Mouse (Mus musculus) hindbrain, postnatal 0 days (tissue): ENCODE data around the gene Hsd17b11. TPM values are rescaled to one million over a fixed set of nuclear protein-coding genes. Genes with fewer than 3 reads are reported as not detected.

Experiments
- ATAC-seq: fragments of 200-750 bp; cut with Nextera tagmentation; 2 replicates; pipeline ENCODE4 v1.8.0; 2017; ENCODE audit warnings: mild to moderate bottlenecking, moderate TSS enrichment, moderate library complexity
- DNase-seq: peaks from one replicate; pipeline ENCODE4 v3.0.0-alpha.2; 2015; ENCODE audit warnings: low spot score
- H3K27ac ChIP-seq: fragments of 300-500 bp; sonication (generic); 2 replicates; pipeline ENCODE4 v1.5.1; 2014; ENCODE audit warnings: mild to moderate bottlenecking
- H3K27me3 ChIP-seq: fragments of 300-500 bp; sonication (generic); 2 replicates; pipeline ENCODE4 v1.6.1; 2014; ENCODE audit warnings: low read length, mixed read lengths; ENCODE audit not compliant: insufficient read depth
- H3K36me3 ChIP-seq: fragments of 300-500 bp; sonication (generic); 2 replicates; pipeline ENCODE4 v1.6.1; 2014; ENCODE audit warnings: low read length, mixed read lengths; ENCODE audit not compliant: insufficient read depth
- H3K4me1 ChIP-seq: fragments of 300-500 bp; sonication (generic); 2 replicates; pipeline ENCODE4 v1.6.1; 2014; ENCODE audit warnings: antibody characterized with exemption, low read length, mixed read lengths; ENCODE audit not compliant: insufficient read depth
- H3K4me2 ChIP-seq: fragments of 300-500 bp; sonication (generic); 2 replicates; pipeline ENCODE4 v1.6.1; 2014; ENCODE audit warnings: low read depth, mild to moderate bottlenecking, low read length, moderate library complexity, mixed read lengths
- H3K4me3 ChIP-seq: fragments of 300-500 bp; sonication (generic); 2 replicates; pipeline ENCODE4 v1.5.1; 2014; ENCODE audit warnings: low read length
- H3K9ac ChIP-seq: fragments of 300-500 bp; sonication (generic); replicated peaks from 2 replicates; pipeline ENCODE4 v1.6.1; 2014; ENCODE audit warnings: mild to moderate bottlenecking, low read length, moderate library complexity, mixed read lengths
- H3K9me3 ChIP-seq: fragments of 300-500 bp; sonication (generic); 2 replicates; pipeline ENCODE4 v1.6.1; 2016; ENCODE audit warnings: low read length, mixed read lengths
- CTCF ChIP-seq: IDR thresholded peaks from 2 replicates; pipeline ENCODE4 v1.5.1; 2016; ENCODE audit warnings: antibody characterized with exemption, control low read depth, low read depth
- WGBS: fragments of 180-500 bp; shearing (Covaris S2); extraction: QIAGEN DNeasy Blood & Tissue Kit; methylation state at CpG from one replicate; pipeline ENCODE4 v1.1.7; 2014; 5-methylcytosine and 5-hydroxymethylcytosine counted together
- microRNA-seq, 2 experiments: library from miRNA; unstranded; fragments of <30 nt; microRNA quantifications; one replicate each; pipeline ENCODE4; 2016
- polyA plus RNA-seq: library from polyadenylated mRNA; unstranded; fragments of >200 nt; fragmentation: Nextera tagmentation; extraction: Ambion mirVana; gene quantifications from 2 replicates; pipeline ENCODE4 v1.2.1, GENCODE M21; 2015
- total RNA-seq: library from RNA; depleted of rRNA; stranded (reverse); fragments of >200 nt; gene quantifications from 2 replicates; pipeline ENCODE4 v1.2.3, GENCODE M21; 2014; rRNA removed

Gene Hsd17b11
- total and polyA plus RNA-seq, 2 experiments from 2014 or later: 4.5 to 15.2 TPM

DNA sequence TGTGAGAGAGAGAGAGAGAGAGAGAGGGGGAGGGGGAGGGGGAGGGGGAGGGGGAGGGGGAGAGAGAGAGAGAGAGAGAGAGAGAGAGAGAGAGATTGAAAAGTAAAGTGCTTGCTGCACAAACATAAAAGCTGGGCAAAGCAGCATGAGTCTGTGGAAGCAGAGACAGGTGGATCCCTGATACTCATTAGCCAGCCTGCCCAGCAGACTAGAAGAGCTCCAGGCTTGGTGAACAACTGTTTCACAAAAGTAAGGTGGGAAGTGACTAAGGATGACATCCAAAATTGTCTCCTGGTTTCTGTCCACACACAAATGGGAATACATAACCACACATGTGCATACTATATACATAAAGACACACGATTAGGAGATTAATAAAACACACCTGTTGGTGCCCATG lies 81.9 kb downstream of the Hsd17b11 start:
- WGBS: 62% methylated on average over 1 of the region's 1 CpGs
- no peak overlapping the region for H3K9ac ChIP-seq
- no peak for ATAC-seq

More for the DNA sequence above, 81.9 kb downstream of the Hsd17b11 start:
- Histone ChIP-seq H3K9me3 (no peaks in the 10 kb centered on the region), H3K27me3 (peaks cover 15% of the 10 kb centered on the region; the same call in 1 of the 2 replicates), H3K36me3 (no peaks in the 10 kb centered on the region), H3K4me2 (no peak overlapping the region), H3K4me1 (peaks cover 4% of the 10 kb centered on the region; the same call in 1 of the 2 replicates), H3K27ac (no peak overlapping the region), H3K4me3 (no peak overlapping the region)
- no peak for TF ChIP-seq CTCF
- DNase-seq: no peak

Small RNAs within 50 kb of the gene (microRNA-seq; reads per million reads assigned to microRNA genes)
- 2.8 to 2.9 reads per million in 2 experiments for gene Mir5619

Other genes starting within 250 kb of the Hsd17b11 start
- 38.7 and 40.1 TPM in 2 replicates for gene Klhl8, start 110.7 kb downstream of the Hsd17b11 start, total RNA-seq
- gene Klhl8, start 110.7 kb downstream of the Hsd17b11 start, polyA plus RNA-seq: 32.0 and 33.4 TPM in 2 replicates
- gene Hsd17b13, start 44.5 kb downstream of the Hsd17b11 start, total RNA-seq: not detected in 2 replicates
- gene Hsd17b13, start 44.5 kb downstream of the Hsd17b11 start, polyA plus RNA-seq: not detected in 2 replicates
- gene Nudt9, start 24.4 kb upstream of the Hsd17b11 start, total RNA-seq: 54.9 and 59.1 TPM in 2 replicates
- 72.6 and 80.2 TPM in 2 replicates for gene Nudt9, start 24.4 kb upstream of the Hsd17b11 start, polyA plus RNA-seq
- 0.58 TPM in 1 of 2 replicates, not detected in the other for gene Gm17660, start 55.7 kb upstream of the Hsd17b11 start, total RNA-seq
- 0.61 TPM in 1 of 2 replicates, not detected in the other for gene Gm17660, start 55.7 kb upstream of the Hsd17b11 start, polyA plus RNA-seq
- gene Sparcl1, start 91.8 kb upstream of the Hsd17b11 start, total RNA-seq: 660 and 723 TPM in 2 replicates
- gene Sparcl1, start 91.8 kb upstream of the Hsd17b11 start, polyA plus RNA-seq: 782 and 913 TPM in 2 replicates
- not detected in 2 replicates for gene Dspp, start 148.8 kb upstream of the Hsd17b11 start, total RNA-seq
- not detected in 2 replicates for gene Dspp, start 148.8 kb upstream of the Hsd17b11 start, polyA plus RNA-seq
- gene Dmp1, start 180.7 kb upstream of the Hsd17b11 start, total RNA-seq: 0.26 TPM in 1 of 2 replicates, not detected in the other
- gene Dmp1, start 180.7 kb upstream of the Hsd17b11 start, polyA plus RNA-seq: 0.21 and 0.24 TPM in 2 replicates